Mouse (Mus musculus) lung, postnatal 25 days (tissue): ENCODE results near the gene Tor2a.

Experiments
- DNase-seq: peaks from one replicate; pipeline ENCODE4 v3.0.0; 2022; ENCODE audit warnings: low spot score

Gene Tor2a

DNA sequence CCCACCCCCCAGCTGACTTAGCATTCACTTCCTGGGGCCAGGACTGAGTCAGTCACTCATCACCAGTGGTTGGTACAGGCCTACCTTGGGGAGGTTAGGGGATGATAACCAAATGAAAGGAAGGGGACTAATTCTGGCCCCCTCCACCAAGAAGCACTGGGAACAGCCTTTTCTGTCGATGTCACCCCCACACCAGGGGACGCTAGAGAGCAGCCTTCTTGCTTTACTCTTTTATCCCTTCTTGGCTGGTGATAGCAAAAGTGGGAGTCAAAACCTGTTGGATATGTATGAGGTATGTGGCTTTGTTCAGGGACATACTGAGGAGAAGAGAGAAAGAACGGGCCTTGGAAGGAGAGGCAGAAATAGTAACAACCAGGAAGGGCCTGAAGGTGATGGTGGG, 6.3 kb downstream of the Tor2a start:
- DNase-seq, result no peak

DNA sequence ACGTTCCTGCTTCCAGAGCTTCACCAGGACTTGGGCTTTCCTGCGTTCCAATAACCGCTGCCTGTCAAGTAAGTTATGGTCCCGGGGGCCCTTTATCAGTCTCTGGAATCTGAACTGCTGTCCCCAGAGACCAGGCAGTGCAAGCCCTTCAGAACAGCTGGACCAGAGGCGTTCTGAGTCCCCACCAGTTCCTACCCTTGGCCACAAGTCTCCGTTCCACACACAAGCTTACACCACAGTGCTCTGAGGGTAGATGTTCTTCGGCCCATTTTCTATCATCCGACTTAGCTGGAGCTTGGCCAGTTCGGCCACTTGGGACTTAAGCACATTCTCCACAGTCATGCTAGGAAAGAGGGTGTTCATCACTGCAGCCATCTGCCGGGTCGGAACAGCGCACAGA, 10.2 kb downstream of the Tor2a start:
- DNase-seq, result no peak

- peak; percentile 71 for DNase-seq
These were observed 11.7 kb downstream of the Tor2a start for GRCm38 (mm10) chr2:32768661-32769285.

DNA sequence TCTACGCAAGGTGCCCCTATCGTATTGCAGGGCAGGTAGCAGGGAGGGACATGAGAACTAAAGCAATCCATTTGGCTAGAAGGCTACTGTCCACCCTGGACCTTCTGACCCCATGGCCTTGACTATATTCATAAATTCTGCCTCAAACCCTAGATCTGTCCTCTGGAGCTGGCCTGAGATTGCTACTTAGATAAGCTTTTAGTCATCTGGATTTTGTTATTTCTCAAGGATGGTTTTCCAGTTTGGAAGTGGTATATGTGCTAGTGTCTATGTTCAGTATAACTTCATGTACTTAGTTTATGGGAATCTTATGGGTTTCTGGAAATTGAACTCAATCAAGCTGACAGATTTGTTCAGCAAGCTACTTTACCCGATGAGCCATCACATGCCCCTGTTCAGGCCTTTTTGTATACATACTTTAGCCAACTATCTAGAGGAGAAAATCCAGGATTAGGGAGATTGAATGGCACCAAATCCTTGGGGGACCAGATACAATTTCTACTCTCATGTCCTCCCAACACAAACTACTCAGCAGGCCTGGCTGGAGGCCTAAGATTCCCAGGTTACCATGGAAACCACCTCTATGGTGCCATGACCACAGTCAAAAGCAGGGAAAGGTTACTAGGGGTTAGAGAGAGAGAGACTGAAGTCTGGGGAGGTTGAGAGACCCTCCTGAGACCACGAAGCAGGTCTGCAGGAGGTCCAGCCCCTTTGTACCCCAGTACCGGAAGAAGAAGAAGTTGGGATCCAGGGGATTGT, 12.5 kb downstream of the Tor2a start:
- DNase-seq, result no peak

DNA sequence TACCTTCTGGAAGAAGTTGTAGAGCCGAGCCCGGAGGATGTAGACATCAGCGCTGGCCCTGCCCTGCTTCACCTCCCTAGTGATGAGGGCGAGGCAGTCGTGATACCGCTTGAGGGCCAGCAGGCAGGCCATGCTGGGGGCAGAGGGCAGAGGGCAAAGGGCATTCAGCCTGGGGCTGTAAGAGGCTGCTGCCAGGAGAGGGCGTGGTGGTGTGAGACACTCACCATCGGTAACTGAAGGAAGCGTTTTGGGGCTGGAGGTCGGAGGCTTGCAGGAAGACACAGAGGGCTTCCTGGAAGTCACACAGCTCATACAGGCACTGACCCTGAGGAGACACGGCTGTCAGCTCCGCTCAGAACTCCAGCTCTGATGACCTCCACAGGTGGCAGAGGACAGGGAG, 14.9 kb downstream of the Tor2a start:
- no peak for DNase-seq

DNA sequence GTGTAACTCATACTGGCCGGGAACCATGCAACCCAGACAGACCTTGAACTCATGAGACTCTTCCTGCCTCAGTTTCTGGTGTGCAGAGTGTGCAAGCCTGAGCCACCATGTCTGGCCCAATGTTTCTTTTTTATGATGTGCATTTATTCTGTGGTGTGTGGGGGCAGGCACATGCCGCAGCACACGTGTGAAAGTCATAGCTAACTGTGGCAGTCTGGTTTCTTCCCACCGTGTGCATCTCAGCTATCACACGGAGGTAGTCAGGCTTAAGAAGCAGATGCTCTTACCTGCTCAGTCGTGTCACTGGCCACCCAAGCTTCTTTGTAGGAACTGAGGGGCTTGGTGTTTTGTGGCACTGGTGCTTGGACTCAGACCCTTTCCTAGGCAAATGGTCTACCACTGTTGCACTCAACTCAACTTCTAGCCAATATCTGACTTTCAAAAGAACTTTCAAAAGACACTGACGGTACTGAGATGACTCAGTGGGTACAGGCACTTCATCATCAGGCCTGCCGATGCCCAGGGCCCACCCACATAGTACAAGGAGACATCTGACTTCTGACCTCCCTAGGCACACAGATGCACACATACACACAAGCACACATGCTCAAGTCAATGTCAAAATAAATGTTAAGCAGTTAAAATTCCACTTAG, 15.7 kb downstream of the Tor2a start:
- DNase-seq, result no peak

DNA sequence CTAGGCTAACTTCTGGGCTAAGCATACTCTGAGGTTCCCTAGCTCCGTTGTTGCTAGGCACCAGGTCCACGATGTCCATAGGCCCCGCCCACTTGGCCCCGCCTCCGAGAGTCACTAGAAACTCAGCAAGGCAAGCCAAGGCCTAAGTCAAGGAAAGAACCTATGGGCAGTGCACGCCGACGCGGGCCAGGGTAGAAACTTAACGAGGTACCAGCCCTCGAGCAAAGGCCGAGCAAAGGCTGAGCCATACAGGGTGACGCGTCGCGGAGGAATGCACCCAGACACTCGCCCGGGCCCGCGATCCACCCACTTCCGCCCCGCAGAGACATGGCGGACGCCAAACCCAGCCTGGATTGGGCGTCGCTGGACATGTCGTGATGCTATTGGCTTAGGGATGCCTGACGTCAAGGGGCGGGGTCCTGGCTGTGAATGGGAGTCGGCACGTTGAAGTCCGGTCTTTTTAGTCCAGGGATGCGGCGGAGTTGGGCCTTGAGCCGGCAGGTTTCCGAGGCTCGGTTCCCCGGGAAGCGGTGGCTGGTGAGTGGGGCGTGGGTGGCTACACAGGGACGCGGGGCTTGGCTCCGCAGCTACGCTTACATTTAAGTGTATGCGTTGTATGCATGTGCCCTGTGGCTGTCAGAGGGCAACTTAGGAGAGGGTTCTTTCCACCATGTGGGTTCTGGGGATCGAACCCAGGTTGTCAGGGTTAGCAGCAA, 18.5 kb downstream of the Tor2a start, which contains the start of the genes Ttc16 and Ptrh1:
Gene Ttc16, minus strand, starts transcription at position 275 of the 716 bp plus-strand sequence.
Gene Ptrh1, plus strand, starts transcription at position 428 of the 716 bp plus-strand sequence.
- peak; percentile 98 for DNase-seq

DNA sequence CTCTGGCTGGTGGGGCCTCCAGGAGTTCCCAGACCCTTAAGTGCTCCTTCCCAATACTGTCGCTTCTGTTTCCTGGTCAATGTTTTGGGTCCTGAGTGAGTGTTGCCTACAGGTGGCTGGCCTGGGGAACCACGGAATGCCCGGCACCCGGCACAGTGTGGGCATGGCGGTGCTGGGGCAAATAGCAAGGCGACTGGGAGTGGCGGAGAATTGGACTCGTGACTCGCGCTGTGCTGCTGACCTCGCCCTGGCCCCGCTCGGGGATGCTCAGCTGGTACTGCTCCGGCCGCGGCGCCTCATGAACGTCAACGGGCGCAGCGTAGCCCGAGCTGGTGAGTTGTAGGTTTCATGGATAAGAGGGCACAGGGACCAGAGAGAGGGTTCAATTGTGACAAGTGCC, 19.2 kb downstream of the Tor2a start:
- DNase-seq, result no peak

DNA sequence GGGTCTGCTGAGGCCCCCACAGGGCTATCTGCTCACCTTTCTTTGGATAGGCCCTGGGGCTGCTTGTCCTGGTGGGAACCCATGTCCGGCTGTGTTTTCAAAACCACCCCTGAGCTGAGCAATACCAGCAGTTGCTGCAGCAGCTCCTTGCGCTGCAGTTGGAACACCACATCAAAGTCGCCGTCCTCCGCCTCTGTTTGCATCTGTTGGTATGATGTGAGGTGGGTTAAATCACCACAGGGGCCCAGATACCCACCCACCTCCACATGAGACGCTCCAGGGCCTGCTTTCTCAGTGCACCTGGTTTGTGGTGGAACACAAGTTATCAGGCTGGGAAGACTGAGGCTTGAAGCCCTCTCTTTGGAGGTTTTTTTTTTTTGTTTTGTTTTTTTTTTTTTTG, 21.0 kb downstream of the Tor2a start:
- no peak for DNase-seq

GRCm38 (mm10) chr2:32779131-32779530, 22.1 kb downstream of the Tor2a start:
- peak; percentile 76 for DNase-seq

GRCm38 (mm10) chr2:32779714-32780113, 22.7 kb downstream of the Tor2a start:
- no peak for DNase-seq

GRCm38 (mm10) chr2:32781710-32782109, 24.7 kb downstream of the Tor2a start:
- DNase-seq, result no peak

DNA sequence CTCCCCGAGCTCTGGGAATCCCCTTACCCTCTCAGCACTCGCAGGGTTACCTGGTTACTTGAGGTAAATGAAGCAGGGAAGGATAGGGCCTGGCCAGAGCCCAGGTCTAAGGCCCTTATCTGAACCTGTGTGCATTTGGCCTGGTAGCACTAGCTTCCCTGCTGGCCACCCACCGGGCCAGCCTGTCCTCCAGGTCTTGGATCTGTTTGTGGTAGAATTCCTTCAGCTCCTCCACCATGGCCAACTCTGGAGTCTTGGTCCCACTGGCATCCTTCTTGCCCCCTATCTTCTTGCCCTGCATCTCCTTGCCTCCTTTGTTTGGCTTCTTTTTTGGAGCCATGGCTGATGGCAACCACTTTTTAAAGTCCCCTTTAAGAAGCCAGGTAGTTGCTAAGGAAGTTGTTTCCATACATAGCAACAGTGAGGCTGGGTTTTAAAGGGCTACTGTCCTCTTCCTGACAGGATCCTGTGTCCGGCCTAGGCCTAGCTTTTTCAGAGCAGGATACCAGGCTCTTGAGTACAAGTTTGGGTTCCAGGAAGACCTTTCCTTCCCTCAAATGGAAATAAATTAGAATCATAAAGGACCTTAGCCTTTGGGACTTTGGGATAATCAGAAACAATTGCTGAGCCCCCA, 27.1 kb downstream of the Tor2a start, which contains the start of gene Cfap157:
Gene Cfap157, minus strand, starts transcription at position 381 of the 634 bp plus-strand sequence.
- DNase-seq, result peak; percentile 63

DNA sequence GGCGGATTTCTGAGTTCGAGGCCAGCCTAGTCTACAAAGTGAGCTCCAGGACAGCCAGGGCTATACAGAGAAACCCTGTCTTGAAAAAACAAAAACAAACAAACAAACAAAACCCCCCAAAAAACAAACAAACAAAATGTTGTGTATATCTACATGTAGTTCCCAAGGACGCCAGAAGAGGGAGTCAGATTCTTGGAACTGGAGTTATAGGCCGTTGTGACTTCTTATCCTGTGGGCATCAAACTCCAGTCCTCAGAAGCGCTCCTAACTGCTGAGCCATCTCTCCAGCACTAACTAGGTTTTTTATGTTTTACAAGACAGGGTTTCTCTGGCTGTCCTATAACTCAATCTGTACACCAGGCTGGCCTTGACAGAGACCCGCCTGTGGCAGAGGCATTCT, 30.1 kb downstream of the Tor2a start:
- DNase-seq, result no peak

DNA sequence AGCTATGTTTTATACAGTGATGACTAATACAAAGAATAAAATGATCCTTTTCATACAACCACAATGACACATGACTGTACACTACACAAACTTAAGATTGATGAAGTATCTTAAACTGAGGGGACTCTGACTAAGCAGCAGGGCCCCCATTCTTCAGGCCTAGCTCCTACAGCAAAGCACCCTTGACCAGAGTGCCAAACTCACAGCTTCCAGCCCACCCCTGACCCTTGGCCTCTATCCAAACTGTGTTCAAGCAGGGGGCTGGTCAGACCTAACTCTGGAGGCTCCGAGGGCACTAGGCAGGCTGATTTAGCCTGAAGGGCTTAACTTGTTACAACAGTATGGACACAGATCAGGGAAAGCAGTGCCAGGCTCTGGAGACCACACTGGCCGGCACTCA, 31.5 kb downstream of the Tor2a start:
- DNase-seq, result no peak

GRCm38 (mm10) chr2:32791297-32791696, 34.3 kb downstream of the Tor2a start:
- DNase-seq, result peak; percentile 68

DNA sequence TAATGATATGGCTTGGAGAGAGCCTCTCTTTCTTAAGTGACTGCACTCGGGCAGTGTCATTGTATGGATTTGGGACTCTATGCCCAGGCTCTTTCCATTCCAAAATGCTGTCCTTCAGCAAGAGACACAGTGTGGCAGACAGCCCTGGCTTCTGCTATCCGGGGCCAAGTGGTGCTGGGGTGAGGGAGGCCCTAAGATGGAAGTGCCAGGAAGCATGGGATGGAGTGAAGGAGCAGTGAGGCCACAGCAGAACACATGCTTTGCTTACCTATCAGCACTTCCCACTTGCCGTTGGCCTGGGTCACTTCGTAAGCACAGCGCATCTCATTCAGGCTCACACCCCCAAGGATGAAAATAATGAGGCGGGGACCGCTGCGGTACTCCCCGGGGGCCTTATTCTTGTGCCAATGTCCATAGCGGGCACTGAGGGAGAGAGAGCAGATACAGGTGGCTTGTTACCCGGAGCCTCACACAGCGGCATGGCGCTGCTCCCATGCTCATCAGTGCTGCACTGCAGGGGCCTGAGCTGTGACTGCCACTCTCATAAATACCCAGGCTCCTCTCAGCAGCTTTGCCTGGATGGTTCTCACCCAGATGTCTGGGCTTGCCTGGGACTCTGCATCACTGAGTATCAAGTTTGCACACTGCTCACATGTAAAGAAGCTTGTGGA, 38.8 kb downstream of the Tor2a start:
- DNase-seq, result no peak

DNA sequence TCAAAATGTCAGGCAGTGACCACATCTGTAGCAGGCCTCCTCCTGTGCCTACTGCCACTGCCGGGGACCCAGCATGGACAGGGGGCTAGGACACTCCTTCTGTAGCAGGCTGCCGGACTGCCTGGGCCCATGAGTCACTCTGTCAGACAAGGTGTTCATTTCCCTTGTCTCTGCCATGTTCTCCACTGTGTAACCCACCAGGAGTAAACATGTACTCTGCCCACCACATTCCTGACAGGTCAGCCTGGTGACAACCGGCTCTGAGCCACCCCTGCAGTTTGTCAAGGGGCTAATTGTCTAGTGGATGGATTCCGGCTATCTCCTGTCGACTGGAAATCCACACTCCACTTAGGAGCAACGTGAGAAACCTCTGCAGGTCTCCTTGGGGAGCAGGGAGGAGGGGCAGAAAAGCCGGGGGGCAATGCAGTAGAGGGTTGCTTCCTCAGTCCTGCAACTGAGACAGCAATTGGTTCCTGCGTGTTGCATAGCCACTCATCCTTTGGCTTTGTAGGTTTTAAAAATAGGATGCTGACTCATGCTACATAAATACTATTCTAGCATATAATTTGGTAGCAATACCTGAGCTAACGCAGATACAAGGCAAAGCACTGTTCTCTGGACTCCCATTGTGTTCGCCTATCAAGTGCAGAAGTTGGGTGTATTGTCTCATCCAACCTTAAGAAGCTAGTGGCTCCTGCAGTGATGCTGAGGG, 41.4 kb downstream of the Tor2a start:
- no peak for DNase-seq

- DNase-seq, result no peak
These were observed 52.0 kb downstream of the Tor2a start for GRCm38 (mm10) chr2:32808816-32809566.
